Mouse (Mus musculus) stomach, postnatal 0 days (tissue): ENCODE results near the gene Dram1. TPM values are rescaled to one million over a fixed set of nuclear protein-coding genes. Genes with fewer than 3 reads are reported as not detected.
A peak's percentile ranks its signal among the peaks of the same experiment; 100 is the strongest.

ENCODE experiments used
- ATAC-seq: fragments of 200-750 bp; cut with Nextera tagmentation; 2 replicates; pipeline ENCODE4 v1.8.0; 2017; ENCODE audit not compliant: low FRiP score, low TSS enrichment
- DNase-seq: peaks from one replicate; pipeline ENCODE4 v3.0.0-alpha.2; 2016; ENCODE audit warnings: low spot score
- H3K27ac ChIP-seq: fragments of 300-500 bp; sonication (generic); replicated peaks from 2 replicates; pipeline ENCODE4 v1.5.1; 2014; ENCODE audit warnings: mild to moderate bottlenecking, control low read depth
- H3K27me3 ChIP-seq: fragments of 300-500 bp; sonication (generic); 2 replicates; pipeline ENCODE4 v1.6.1; 2014; ENCODE audit warnings: low read length; ENCODE audit not compliant: control insufficient read depth, insufficient read depth
- H3K36me3 ChIP-seq: fragments of 300-500 bp; sonication (generic); 2 replicates; pipeline ENCODE4 v1.6.1; 2014; ENCODE audit warnings: low read length, mixed read lengths; ENCODE audit not compliant: control insufficient read depth, insufficient read depth
- H3K4me1 ChIP-seq: fragments of 300-500 bp; sonication (generic); replicated peaks from 2 replicates; pipeline ENCODE4 v1.6.1; 2014; ENCODE audit warnings: antibody characterized with exemption; ENCODE audit not compliant: control insufficient read depth, insufficient read depth
- H3K4me2 ChIP-seq: fragments of 300-500 bp; sonication (generic); replicated peaks from 2 replicates; pipeline ENCODE4 v1.6.1; 2014; ENCODE audit warnings: low read depth, mild to moderate bottlenecking, control low read depth, moderate library complexity
- H3K4me3 ChIP-seq: fragments of 300-500 bp; sonication (generic); 2 replicates; pipeline ENCODE4 v1.5.1; 2014; ENCODE audit warnings: low read depth, low read length, control low read depth
- H3K9ac ChIP-seq: fragments of 300-500 bp; sonication (generic); 2 replicates; pipeline ENCODE4 v1.6.1; 2014; ENCODE audit warnings: mild to moderate bottlenecking, low read length, control low read depth, mixed read lengths
- H3K9me3 ChIP-seq: fragments of 300-500 bp; sonication (generic); 2 replicates; pipeline ENCODE4 v1.6.1; 2016; ENCODE audit warnings: low read length; ENCODE audit not compliant: control insufficient read depth
- CTCF ChIP-seq: IDR thresholded peaks from 2 replicates; pipeline ENCODE4 v1.5.1; 2016; ENCODE audit warnings: antibody characterized with exemption, low read depth, mild to moderate bottlenecking, moderate library complexity
- EP300 ChIP-seq: optimal IDR thresholded peaks from 2 replicates; pipeline ENCODE3; 2016; ENCODE audit warnings: antibody characterized with exemption
- WGBS: fragments of 180-500 bp; shearing (Covaris S2); extraction: QIAGEN DNeasy Blood & Tissue Kit; methylation state at CpG from one replicate; pipeline ENCODE4 v1.1.7; 2014; 5-methylcytosine and 5-hydroxymethylcytosine counted together
- polyA plus RNA-seq: library from polyadenylated mRNA; unstranded; fragments of >200 nt; fragmentation: Nextera tagmentation; extraction: Ambion mirVana; gene quantifications from 2 replicates; pipeline ENCODE4 v1.2.1, GENCODE M21; 2015

The Dram1 gene
- polyA plus RNA-seq, 1 experiment from 2014 or later, result 2.8 TPM

GRCm38 (mm10) chr10:88340660-88341059 is 38.2 kb downstream of the Dram1 start:
- no peak overlapping the region for H3K9ac ChIP-seq
- WGBS, result 88% methylated on average over 9 of the region's 9 CpGs
- no peak for DNase-seq
- no peak overlapping the region for H3K4me2 ChIP-seq
- no peaks in the 10 kb centered on the region for H3K27me3 ChIP-seq
- no peak overlapping the region for H3K27ac ChIP-seq
- H3K4me3 ChIP-seq, result no peak overlapping the region
- no peaks in the 10 kb centered on the region for H3K4me1 ChIP-seq
- TF ChIP-seq EP300 (no peak), CTCF (no peak)
- no peaks in the 10 kb centered on the region for H3K9me3 ChIP-seq
- no peak for ATAC-seq
- H3K36me3 ChIP-seq, result no peaks in the 10 kb centered on the region

DNA sequence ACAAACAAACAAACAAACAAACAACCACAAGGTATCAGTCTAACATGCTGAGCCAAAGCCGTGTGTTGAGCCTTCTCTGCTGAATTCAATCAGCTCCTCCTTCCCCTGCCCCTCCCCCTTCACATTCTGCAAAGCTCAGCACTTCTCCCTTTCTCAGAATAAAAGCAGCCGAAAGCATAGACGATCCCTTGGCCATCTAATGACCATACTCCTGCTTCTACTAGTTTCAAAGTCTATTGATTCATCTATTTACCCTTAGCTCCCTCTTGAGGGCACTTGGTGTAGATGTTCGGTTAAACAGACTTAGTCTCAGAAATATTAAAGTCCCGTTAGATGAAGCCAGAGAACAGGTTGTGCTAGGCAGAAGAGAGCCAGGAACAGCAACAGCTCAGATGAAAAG is 48.2 kb downstream of the Dram1 start:
- H3K4me3 ChIP-seq, result no peak overlapping the region
- H3K36me3 ChIP-seq, result no peaks in the 10 kb centered on the region
- WGBS, result 18% methylated on average over 5 of the region's 5 CpGs
- no peaks in the 10 kb centered on the region for H3K4me1 ChIP-seq
- H3K27me3 ChIP-seq, result no peaks in the 10 kb centered on the region
- TF ChIP-seq EP300, result no peak
- peak; percentile 72 for TF ChIP-seq CTCF
- H3K4me2 ChIP-seq, result no peak overlapping the region
- no peak overlapping the region for H3K27ac ChIP-seq
- no peaks in the 10 kb centered on the region for H3K9me3 ChIP-seq
- no peak for DNase-seq
- ATAC-seq, result no peak
- no peak overlapping the region for H3K9ac ChIP-seq

- Histone ChIP-seq H3K4me3 (no peak overlapping the region), H3K36me3 (no peaks in the 10 kb centered on the region), H3K27me3 (no peaks in the 10 kb centered on the region), H3K9ac (no peak overlapping the region), H3K9me3 (no peaks in the 10 kb centered on the region), H3K4me1 (no peaks in the 10 kb centered on the region), H3K4me2 (no peak overlapping the region), H3K27ac (no peak overlapping the region)
- no peak for DNase-seq
- ATAC-seq, result no peak
- 58% methylated on average over 4 of the region's 4 CpGs for WGBS
- no peak for TF ChIP-seq EP300
Measured at GRCm38 (mm10) chr10:88328056-88328450, 50.8 kb downstream of the Dram1 start.

- H3K27ac ChIP-seq, result no peak overlapping the region
- H3K9me3 ChIP-seq, result no peaks in the 10 kb centered on the region
- H3K27me3 ChIP-seq, result no peaks in the 10 kb centered on the region
- peak; percentile 54; the same call in 1 of the 2 replicates for ATAC-seq
- H3K4me1 ChIP-seq, result no peaks in the 10 kb centered on the region
- H3K4me2 ChIP-seq, result no peak overlapping the region
- 45% methylated on average over 11 of the region's 11 CpGs for WGBS
- DNase-seq, result peak; percentile 68
- no peaks in the 10 kb centered on the region for H3K36me3 ChIP-seq
- H3K9ac ChIP-seq, result no peak overlapping the region
- no peak overlapping the region for H3K4me3 ChIP-seq
- TF ChIP-seq EP300 (no peak), CTCF (peak; percentile 99)
Measured at GRCm38 (mm10) chr10:88327160-88328055, 51.5 kb downstream of the Dram1 start.

GRCm38 (mm10) chr10:88321739-88322138 is 57.1 kb downstream of the Dram1 start:
- no peak for TF ChIP-seq EP300
- TF ChIP-seq CTCF, result no peak
- 71% methylated on average over 5 of the region's 5 CpGs for WGBS
- no peaks in the 10 kb centered on the region for H3K4me1 ChIP-seq
- H3K9me3 ChIP-seq, result no peaks in the 10 kb centered on the region
- no peak overlapping the region for H3K4me3 ChIP-seq
- ATAC-seq, result no peak
- H3K4me2 ChIP-seq, result no peak overlapping the region
- H3K9ac ChIP-seq, result no peak overlapping the region
- peak overlapping the region; percentile 24; the same call in 1 of the 2 replicates for H3K27ac ChIP-seq
- H3K36me3 ChIP-seq, result no peaks in the 10 kb centered on the region
- no peak for DNase-seq
- H3K27me3 ChIP-seq, result no peaks in the 10 kb centered on the region

- Histone ChIP-seq H3K27me3 (no peaks in the 10 kb centered on the region), H3K4me2 (no peak overlapping the region), H3K4me1 (no peaks in the 10 kb centered on the region), H3K9me3 (no peaks in the 10 kb centered on the region), H3K4me3 (no peak overlapping the region), H3K9ac (no peak overlapping the region), H3K27ac (peak overlapping the region; percentile 45; the same call in 1 of the 2 replicates), H3K36me3 (no peaks in the 10 kb centered on the region)
- TF ChIP-seq EP300 (no peak), CTCF (no peak)
- ATAC-seq, result peak; percentile 72
- DNase-seq, result peak; percentile 20
- WGBS, result 48% methylated on average over 12 of the region's 12 CpGs
Measured at GRCm38 (mm10) chr10:88320714-88321416, 58.0 kb downstream of the Dram1 start.
